28 mouse cellular contexts compared by ENCODE assay signal in genomic region chr1:190634935-190635334, GRCm38 (mm10).
DNase-seq lines count a peak whose midpoint lies in the region; ATAC-seq and TF ChIP-seq lines count a peak whose summit lies in the region.
"Had no signal": no experiment of that assay in that cellular context is flagged by ENCODE, and none has a peak within 500 bp of the region (broad histone marks: within the 10 kb centered on the region; RNA-seq: fewer than 3 reads in every experiment).

No protein-coding gene starts in this region.

- no peak for ATAC-seq in midbrain, embryonic 11.5 days (ENCODE audit: low FRiP score)
- no peak for ATAC-seq in midbrain, embryonic 13.5 days
- ATAC-seq: CD4-positive, CD25-positive, alpha-beta regulatory T cell, adult 4 months; forebrain, embryonic 13.5 days; forebrain, embryonic 16.5 days; hindbrain, embryonic 16.5 days had no signal

- no peak overlapping the region for H3K4me2 ChIP-seq in midbrain, embryonic 11.5 days
- no peak overlapping the region for H3K4me2 ChIP-seq in midbrain, embryonic 13.5 days (replicated peaks)
- H3K4me2 ChIP-seq: embryonic facial prominence, embryonic 13.5 days; forebrain, embryonic 13.5 days; heart, embryonic 12.5 days; heart, embryonic 15.5 days; hindbrain, embryonic 13.5 days had no signal

- no peaks in the 10 kb centered on the region for H3K9me3 ChIP-seq in midbrain, embryonic 11.5 days (ENCODE audit: control insufficient read depth, low read length)
- no peaks in the 10 kb centered on the region for H3K9me3 ChIP-seq in midbrain, embryonic 13.5 days
- H3K9me3 ChIP-seq: embryonic facial prominence, embryonic 10.5 days; embryonic facial prominence, embryonic 13.5 days; forebrain, embryonic 13.5 days; heart, embryonic 12.5 days; heart, embryonic 15.5 days; hindbrain, embryonic 10.5 days; hindbrain, embryonic 13.5 days had no signal

- H3K4me3 ChIP-seq in midbrain, embryonic 11.5 days (ENCODE audit: low read depth, low read length): no peak overlapping the region
- no peak overlapping the region for H3K4me3 ChIP-seq in midbrain, embryonic 13.5 days (replicated peaks)
- H3K4me3 ChIP-seq in kidney, adult 2 months (ENCODE audit: insufficient read depth, low read depth, low read length): no peak overlapping the region
- H3K4me3 ChIP-seq: embryonic facial prominence, embryonic 10.5 days; embryonic facial prominence, embryonic 13.5 days; erythroblast, embryonic 14.5 days; forebrain, embryonic 13.5 days; heart, embryonic 12.5 days; heart, embryonic 15.5 days; hindbrain, embryonic 10.5 days; hindbrain, embryonic 13.5 days had no signal

- no peaks in the 10 kb centered on the region for H3K27me3 ChIP-seq in midbrain, embryonic 11.5 days (ENCODE audit: control insufficient read depth, insufficient read depth, low read length)
- no peaks in the 10 kb centered on the region for H3K27me3 ChIP-seq in midbrain, embryonic 13.5 days
- H3K27me3 ChIP-seq in kidney, adult 2 months (replicated peaks; ENCODE audit: control insufficient read depth, insufficient read depth, low read length): no peaks in the 10 kb centered on the region
- H3K27me3 ChIP-seq: embryonic facial prominence, embryonic 13.5 days; forebrain, embryonic 13.5 days; heart, embryonic 12.5 days; heart, embryonic 15.5 days had no signal

- H3K4me1 ChIP-seq in midbrain, embryonic 11.5 days (ENCODE audit: control insufficient read depth, insufficient read depth, low read length): peaks cover 2% of the 10 kb centered on the region; the same call in 1 of the 2 replicates
- H3K4me1 ChIP-seq in midbrain, embryonic 13.5 days (replicated peaks): no peaks in the 10 kb centered on the region; the same call in 1 of the 2 replicates
- H3K4me1 ChIP-seq in kidney, adult 2 months (ENCODE audit: control insufficient read depth, insufficient read depth, low read length): no peaks in the 10 kb centered on the region
- H3K4me1 ChIP-seq: embryonic facial prominence, embryonic 13.5 days; heart, embryonic 12.5 days; heart, embryonic 15.5 days had no signal

- H3K27ac ChIP-seq in midbrain, embryonic 11.5 days (ENCODE audit: low read depth, low read length): no peak overlapping the region
- no peak overlapping the region for H3K27ac ChIP-seq in midbrain, embryonic 13.5 days
- no peak overlapping the region for H3K27ac ChIP-seq in kidney, adult 2 months (ENCODE audit: insufficient read depth, low read depth, low read length)
- H3K27ac ChIP-seq: embryonic facial prominence, embryonic 10.5 days; embryonic facial prominence, embryonic 13.5 days; forebrain, embryonic 13.5 days; heart, embryonic 15.5 days; hindbrain, embryonic 10.5 days; hindbrain, embryonic 13.5 days had no signal

- WGBS in midbrain, embryonic 11.5 days: 81% methylated on average over 2 of the region's 2 CpGs
- 88% methylated on average over 2 of the region's 2 CpGs for WGBS in midbrain, embryonic 13.5 days
- WGBS in kidney, adult 2 months: 80% methylated on average over 2 of the region's 2 CpGs

- TF ChIP-seq POLR2A in kidney, adult 2 months (IDR thresholded peaks at IDR 0.05; ENCODE audit: low read depth, low read length): no peak

- no peaks in the 10 kb centered on the region for H3K36me3 ChIP-seq in midbrain, embryonic 11.5 days (ENCODE audit: control insufficient read depth, insufficient read depth, low read length)
- no peaks in the 10 kb centered on the region for H3K36me3 ChIP-seq in midbrain, embryonic 13.5 days
- no peaks in the 10 kb centered on the region for H3K36me3 ChIP-seq in kidney, adult 2 months (ENCODE audit: control insufficient read depth, insufficient read depth, low read length)
- H3K36me3 ChIP-seq: embryonic facial prominence, embryonic 10.5 days; embryonic facial prominence, embryonic 13.5 days; heart, embryonic 12.5 days; heart, embryonic 15.5 days; hindbrain, embryonic 10.5 days; hindbrain, embryonic 13.5 days had no signal

- no peak for TF ChIP-seq CTCF in kidney, adult 2 months (conservative IDR thresholded peaks at IDR 0.05; ENCODE audit: insufficient read depth, insufficient read length, low read depth, low read length)

- peak; percentile 69 for DNase-seq in midbrain, embryonic 11.5 days (ENCODE audit: low spot score, missing footprints)
- DNase-seq in ES-CJ7 (ENCODE audit: low read depth, low spot score): peak; percentile 32
- peak; percentile 42 for DNase-seq in R1 (ENCODE audit: low read depth, low spot score)
- DNase-seq in c-Kit-positive CD71-positive TER-119-positive erythroid progenitor cells, embryonic 14.5 days (ENCODE audit: low spot score): no peak
- DNase-seq in kidney, adult 2 months: no peak
- DNase-seq: adrenal gland, adult 2 months; adrenal gland, postnatal 14 days; cerebellum, adult 11-12 months; cerebellum, adult 8-10 months; cerebellum, postnatal 10 days; cerebellum, postnatal 36 days; embryo, embryonic 11 days; gastrocnemius, postnatal 10 days; gastrocnemius, postnatal 36 days; heart, postnatal 10 days; heart, postnatal 36 days had no signal

- H3K9ac ChIP-seq in midbrain, embryonic 11.5 days (ENCODE audit: low read length): no peak overlapping the region
- no peak overlapping the region for H3K9ac ChIP-seq in midbrain, embryonic 13.5 days (replicated peaks)
- H3K9ac ChIP-seq: embryonic facial prominence, embryonic 13.5 days; forebrain, embryonic 13.5 days; heart, embryonic 12.5 days; heart, embryonic 15.5 days; hindbrain, embryonic 13.5 days had no signal

Comparison
In these comparisons a context has a peak if more than half of its experiments do, and no peak if none do; other contexts are left out.
1. DNase-seq: peak in midbrain, embryonic 11.5 days (single experiment), ES-CJ7 (single experiment) and R1 (single experiment); none in c-Kit-positive CD71-positive TER-119-positive erythroid progenitor cells, embryonic 14.5 days (single experiment) and kidney, adult 2 months (single experiment).